Comparison of ENCODE assay signal across 10 mouse cellular contexts in genomic region chr6:33137823-33138222, GRCm38 (mm10).
DNase-seq lines count a peak whose midpoint lies in the region; ATAC-seq and TF ChIP-seq lines count a peak whose summit lies in the region.
"Had no signal": no experiment of that assay in that cellular context is flagged by ENCODE, and none has a peak within 500 bp of the region (broad histone marks: within the 10 kb centered on the region; RNA-seq: fewer than 3 reads in every experiment).

No protein-coding gene starts in this region.

- no peak overlapping the region for H3K4me2 ChIP-seq in hindbrain, embryonic 14.5 days (replicated peaks)
- no peak overlapping the region for H3K4me2 ChIP-seq in hindbrain, embryonic 13.5 days
- H3K4me2 ChIP-seq in stomach, postnatal 0 days (replicated peaks; ENCODE audit: low read depth): no peak overlapping the region

- no peaks in the 10 kb centered on the region for H3K4me1 ChIP-seq in hindbrain, embryonic 14.5 days (replicated peaks; ENCODE audit: control insufficient read depth, insufficient read depth, low read length)
- 0 out of 2 replicates have a peak, but pooled peaks cover 6% of the 10 kb centered on the region for H3K4me1 ChIP-seq in hindbrain, embryonic 13.5 days (replicated peaks)
- no peaks in the 10 kb centered on the region for H3K4me1 ChIP-seq in thymus, adult 2 months (replicated peaks; ENCODE audit: control insufficient read depth, insufficient read depth, low read length)
- no peaks in the 10 kb centered on the region for H3K4me1 ChIP-seq in stomach, postnatal 0 days (replicated peaks; ENCODE audit: control insufficient read depth, insufficient read depth)

- ATAC-seq in hindbrain, embryonic 14.5 days (ENCODE audit: low FRiP score): no peak
- ATAC-seq in hindbrain, embryonic 13.5 days (ENCODE audit: low FRiP score): no peak
- ATAC-seq in stomach, postnatal 0 days (ENCODE audit: low FRiP score, low TSS enrichment): no peak
- ATAC-seq in CD4-positive, CD25-positive, alpha-beta regulatory T cell, adult 4 months: no peak
- ATAC-seq: forebrain, postnatal 0 days had no signal

- no peak overlapping the region for H3K4me3 ChIP-seq in hindbrain, embryonic 14.5 days (replicated peaks; ENCODE audit: low read length)
- no peak overlapping the region for H3K4me3 ChIP-seq in hindbrain, embryonic 13.5 days
- no peak overlapping the region for H3K4me3 ChIP-seq in thymus, adult 2 months (ENCODE audit: control insufficient read depth, insufficient read depth, low read length)
- no peak overlapping the region for H3K4me3 ChIP-seq in stomach, postnatal 0 days (ENCODE audit: low read depth, low read length)

- no peak overlapping the region for H3K27ac ChIP-seq in hindbrain, embryonic 14.5 days
- H3K27ac ChIP-seq in hindbrain, embryonic 13.5 days: no peak overlapping the region
- no peak overlapping the region for H3K27ac ChIP-seq in thymus, adult 2 months (ENCODE audit: control insufficient read depth, insufficient read depth, low read length)
- H3K27ac ChIP-seq in stomach, postnatal 0 days (replicated peaks): no peak overlapping the region

- no peak for TF ChIP-seq CTCF in thymus, adult 2 months (IDR thresholded peaks at IDR 0.05; ENCODE audit: borderline replicate concordance, control insufficient read depth, extremely low read depth, insufficient read depth, low read length, poor library complexity)
- TF ChIP-seq CTCF in stomach, postnatal 0 days (IDR thresholded peaks at IDR 0.05; ENCODE audit: low read depth): no peak

- H3K9ac ChIP-seq in hindbrain, embryonic 14.5 days: no peak overlapping the region
- no peak overlapping the region for H3K9ac ChIP-seq in hindbrain, embryonic 13.5 days
- H3K9ac ChIP-seq in stomach, postnatal 0 days (ENCODE audit: low read length): no peak overlapping the region
- H3K9ac ChIP-seq: forebrain, postnatal 0 days had no signal

- TF ChIP-seq POLR2A in thymus, adult 2 months (IDR thresholded peaks at IDR 0.05; ENCODE audit: control insufficient read depth, extremely low read depth, insufficient read depth, low read length, poor library complexity): no peak

- WGBS in hindbrain, embryonic 14.5 days: 48% methylated on average over 8 of the region's 8 CpGs
- 49% methylated on average over 8 of the region's 8 CpGs for WGBS in hindbrain, embryonic 13.5 days
- WGBS in thymus, adult 2 months: 59% methylated on average over 8 of the region's 8 CpGs
- 41% methylated on average over 8 of the region's 8 CpGs for WGBS in stomach, postnatal 0 days

- no peaks in the 10 kb centered on the region for H3K27me3 ChIP-seq in hindbrain, embryonic 14.5 days (ENCODE audit: control insufficient read depth, insufficient read depth, low read length)
- H3K27me3 ChIP-seq in hindbrain, embryonic 13.5 days: no peaks in the 10 kb centered on the region
- H3K27me3 ChIP-seq in thymus, adult 2 months (ENCODE audit: control insufficient read depth, insufficient read depth, low read length): no peaks in the 10 kb centered on the region
- no peaks in the 10 kb centered on the region for H3K27me3 ChIP-seq in stomach, postnatal 0 days (ENCODE audit: control insufficient read depth, insufficient read depth, low read length)

- TF ChIP-seq EP300 in stomach, postnatal 0 days (optimal IDR thresholded peaks at IDR 0.05): no peak

- H3K9me3 ChIP-seq in hindbrain, embryonic 14.5 days (ENCODE audit: control insufficient read depth, low read length): no peaks in the 10 kb centered on the region
- no peaks in the 10 kb centered on the region for H3K9me3 ChIP-seq in hindbrain, embryonic 13.5 days
- H3K9me3 ChIP-seq in stomach, postnatal 0 days (ENCODE audit: control insufficient read depth, low read length): no peaks in the 10 kb centered on the region

- H3K36me3 ChIP-seq in hindbrain, embryonic 14.5 days (replicated peaks; ENCODE audit: control insufficient read depth, insufficient read depth): no peaks in the 10 kb centered on the region
- no peaks in the 10 kb centered on the region for H3K36me3 ChIP-seq in hindbrain, embryonic 13.5 days
- no peaks in the 10 kb centered on the region for H3K36me3 ChIP-seq in thymus, adult 2 months (ENCODE audit: control insufficient read depth, insufficient read depth, low read length)
- H3K36me3 ChIP-seq in stomach, postnatal 0 days (ENCODE audit: control insufficient read depth, insufficient read depth, low read length): no peaks in the 10 kb centered on the region

- DNase-seq in hindbrain, embryonic 14.5 days (ENCODE audit: low spot score): peak; percentile 46
- DNase-seq in thymus, adult 2 months: peak; percentile 4
- DNase-seq in thymus, postnatal 25 days: no peak
- DNase-seq in embryo, embryonic 10 days (ENCODE audit: low spot score): peak; percentile 25
- DNase-seq in stomach, postnatal 0 days (ENCODE audit: low spot score): peak; percentile 27
- no peak for DNase-seq in right cerebral cortex, postnatal 25 days
- DNase-seq: cerebellum, adult 11 months; forebrain, postnatal 0 days had no signal

Comparison
In these comparisons a context has a peak if more than half of its experiments do, and no peak if none do; other contexts are left out.
1. DNase-seq: peak in hindbrain, embryonic 14.5 days (single experiment), thymus, adult 2 months (single experiment), embryo, embryonic 10 days (single experiment) and stomach, postnatal 0 days (single experiment); none in thymus, postnatal 25 days (single experiment) and right cerebral cortex, postnatal 25 days (single experiment).